Mouse (Mus musculus) erythroblast, embryonic 14.5 days (primary cell): ENCODE data around the gene Hyou1.

Experiments used
- GATA1 ChIP-seq: IDR thresholded peaks from 2 replicates; pipeline ENCODE4 v1.6.1; 2012; ENCODE audit warnings: low read length, inconsistent platforms, mixed read lengths
- TAL1 ChIP-seq: IDR thresholded peaks from 3 replicates; pipeline ENCODE4 v1.6.1; 2012; ENCODE audit warnings: low read length, inconsistent platforms, mixed read lengths

DNA sequence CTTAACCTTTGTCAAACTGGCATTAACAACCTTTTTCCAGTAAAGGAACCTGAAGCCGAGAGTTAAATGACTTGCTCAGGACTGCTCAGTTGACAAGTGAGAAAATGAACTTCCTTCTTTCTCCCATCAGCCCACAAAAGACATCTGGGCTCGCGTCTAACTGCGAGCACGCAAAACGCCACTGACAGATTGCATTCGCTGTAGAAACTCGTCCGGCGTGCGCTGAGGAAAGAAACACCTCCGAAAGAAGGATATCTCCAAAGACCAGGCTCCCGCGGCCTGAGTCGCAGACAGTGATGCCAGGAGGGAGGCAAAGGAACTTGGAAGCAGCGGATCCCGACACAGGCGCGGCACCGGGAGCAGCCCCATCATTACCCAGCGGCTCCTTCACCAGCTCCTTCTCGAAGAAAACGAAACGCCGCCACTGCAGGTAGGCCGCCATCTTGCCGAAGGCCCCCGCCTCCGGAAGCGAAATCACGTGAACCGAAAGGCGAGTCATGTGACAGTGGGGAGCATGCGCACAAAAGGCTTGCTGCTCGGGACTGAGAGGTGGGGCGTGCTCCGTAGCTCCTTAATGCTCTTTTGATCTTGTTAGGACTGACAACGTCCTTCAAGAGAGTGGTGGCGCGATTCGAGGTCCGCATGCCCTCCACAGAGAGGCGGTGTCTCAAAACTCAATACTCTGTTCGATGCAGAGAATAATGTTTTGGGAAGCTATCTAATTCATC, 17.9 kb upstream of the Hyou1 start, which contains the start of gene Vps11:
- no peak for TF ChIP-seq TAL1
- TF ChIP-seq GATA1, result no peak
